Mouse (Mus musculus): ENCODE data around the gene Pla2g6. TPM values are rescaled to one million over a fixed set of nuclear protein-coding genes. Genes with fewer than 3 reads are reported as not detected.

The Pla2g6 gene
- polyA plus RNA-seq, 1 experiment from 2014 or later: 11.6 TPM

DNA sequence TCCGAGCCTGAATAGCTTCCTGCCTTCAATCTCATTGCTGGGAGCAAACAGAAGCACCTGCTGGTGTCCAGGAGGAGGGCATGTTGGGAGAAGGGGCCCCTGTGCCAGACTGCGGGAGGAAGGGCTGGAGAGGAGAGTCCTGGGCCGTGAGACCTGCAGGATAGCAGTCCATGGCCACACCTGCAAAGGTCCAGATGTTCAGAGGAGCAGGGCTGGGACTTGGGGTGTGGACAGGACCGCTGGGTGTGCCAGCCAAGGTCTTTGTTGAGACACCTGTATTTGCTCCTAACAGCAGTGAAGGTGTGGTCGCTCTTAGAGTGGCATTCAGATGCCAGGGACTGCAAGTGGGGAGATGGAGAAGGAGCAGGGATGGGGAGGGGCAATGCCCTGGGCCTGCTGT, 45.8 kb downstream of the Pla2g6 start:
- H3K4me3 ChIP-seq (ENCODE audit: low read depth, low read length): no peak overlapping the region
- no peak for ATAC-seq (replicated peaks; ENCODE audit: insufficient number of reproducible peaks, low FRiP score, low TSS enrichment)
- H3K4me1 ChIP-seq (ENCODE audit: control insufficient read depth, insufficient read depth, low read length): no peaks in the 10 kb centered on the region
- H3K9ac ChIP-seq (ENCODE audit: low read depth, low read length): no peak overlapping the region
- H3K27me3 ChIP-seq (ENCODE audit: control insufficient read depth, insufficient read depth, low read length): no peaks in the 10 kb centered on the region
- 78% methylated on average over 5 of the region's 5 CpGs for WGBS (ENCODE audit: insufficient replicate concordance)
- no peak overlapping the region for H3K27ac ChIP-seq (ENCODE audit: low read depth, low read length)
- H3K36me3 ChIP-seq (ENCODE audit: control insufficient read depth, insufficient read depth, low read length): no peaks in the 10 kb centered on the region
- H3K4me2 ChIP-seq: no peak overlapping the region
- H3K9me3 ChIP-seq (replicated peaks; ENCODE audit: control insufficient read depth, low read length): no peaks in the 10 kb centered on the region

GRCm38 (mm10) chr15:79281389-79281788, 46.8 kb downstream of the Pla2g6 start:
- no peaks in the 10 kb centered on the region for H3K9me3 ChIP-seq (replicated peaks; ENCODE audit: control insufficient read depth, low read length)
- no peaks in the 10 kb centered on the region for H3K36me3 ChIP-seq (ENCODE audit: control insufficient read depth, insufficient read depth, low read length)
- no peaks in the 10 kb centered on the region for H3K27me3 ChIP-seq (ENCODE audit: control insufficient read depth, insufficient read depth, low read length)
- H3K4me3 ChIP-seq (ENCODE audit: low read depth, low read length): no peak overlapping the region
- H3K4me1 ChIP-seq (ENCODE audit: control insufficient read depth, insufficient read depth, low read length): no peaks in the 10 kb centered on the region
- no peak overlapping the region for H3K9ac ChIP-seq (ENCODE audit: low read depth, low read length)
- no peak overlapping the region for H3K4me2 ChIP-seq
- no peak overlapping the region for H3K27ac ChIP-seq (ENCODE audit: low read depth, low read length)
- 59% methylated on average over 1 of the region's 1 CpGs for WGBS (ENCODE audit: insufficient replicate concordance)
- ATAC-seq (replicated peaks; ENCODE audit: insufficient number of reproducible peaks, low FRiP score, low TSS enrichment): peak; percentile 67; the same call in 1 of the 2 replicates

- H3K4me3 ChIP-seq (ENCODE audit: low read depth, low read length): no peak overlapping the region
- H3K27ac ChIP-seq (ENCODE audit: low read depth, low read length): no peak overlapping the region
- no peaks in the 10 kb centered on the region for H3K27me3 ChIP-seq (ENCODE audit: control insufficient read depth, insufficient read depth, low read length)
- ATAC-seq (replicated peaks; ENCODE audit: insufficient number of reproducible peaks, low FRiP score, low TSS enrichment): no peak
- WGBS (ENCODE audit: insufficient replicate concordance): 54% methylated on average over 5 of the region's 5 CpGs
- H3K36me3 ChIP-seq (ENCODE audit: control insufficient read depth, insufficient read depth, low read length): no peaks in the 10 kb centered on the region
- H3K9ac ChIP-seq (ENCODE audit: low read depth, low read length): no peak overlapping the region
- H3K4me2 ChIP-seq: no peak overlapping the region
- no peaks in the 10 kb centered on the region for H3K4me1 ChIP-seq (ENCODE audit: control insufficient read depth, insufficient read depth, low read length)
- H3K9me3 ChIP-seq (replicated peaks; ENCODE audit: control insufficient read depth, low read length): no peaks in the 10 kb centered on the region
Observed at GRCm38 (mm10) chr15:79280850-79281249, 47.3 kb downstream of the Pla2g6 start.

- Histone ChIP-seq H3K27ac (ENCODE audit: low read depth, low read length) (no peak overlapping the region), H3K36me3 (ENCODE audit: control insufficient read depth, insufficient read depth, low read length) (no peaks in the 10 kb centered on the region), H3K4me2 (no peak overlapping the region), H3K4me1 (ENCODE audit: control insufficient read depth, insufficient read depth, low read length) (no peaks in the 10 kb centered on the region), H3K9me3 (replicated peaks; ENCODE audit: control insufficient read depth, low read length) (no peaks in the 10 kb centered on the region), H3K9ac (ENCODE audit: low read depth, low read length) (no peak overlapping the region), H3K4me3 (ENCODE audit: low read depth, low read length) (no peak overlapping the region), H3K27me3 (ENCODE audit: control insufficient read depth, insufficient read depth, low read length) (no peaks in the 10 kb centered on the region)
- WGBS (ENCODE audit: insufficient replicate concordance): 30% methylated on average over 6 of the region's 6 CpGs
- ATAC-seq (replicated peaks; ENCODE audit: insufficient number of reproducible peaks, low FRiP score, low TSS enrichment): no peak
Observed at GRCm38 (mm10) chr15:79280209-79280608, 48.0 kb downstream of the Pla2g6 start.

- Histone ChIP-seq H3K4me1 (ENCODE audit: control insufficient read depth, insufficient read depth, low read length) (no peaks in the 10 kb centered on the region), H3K27me3 (ENCODE audit: control insufficient read depth, insufficient read depth, low read length) (peaks cover 4% of the 10 kb centered on the region; the same call in 1 of the 2 replicates), H3K27ac (ENCODE audit: low read depth, low read length) (no peak overlapping the region), H3K36me3 (ENCODE audit: control insufficient read depth, insufficient read depth, low read length) (no peaks in the 10 kb centered on the region), H3K4me3 (ENCODE audit: low read depth, low read length) (no peak overlapping the region), H3K9me3 (replicated peaks; ENCODE audit: control insufficient read depth, low read length) (no peaks in the 10 kb centered on the region), H3K4me2 (no peak overlapping the region), H3K9ac (ENCODE audit: low read depth, low read length) (no peak overlapping the region)
- no peak for ATAC-seq (replicated peaks; ENCODE audit: insufficient number of reproducible peaks, low FRiP score, low TSS enrichment)
- WGBS (ENCODE audit: insufficient replicate concordance): 63% methylated on average over 10 of the region's 10 CpGs
Observed at GRCm38 (mm10) chr15:79277728-79278127, 50.5 kb downstream of the Pla2g6 start.

DNA sequence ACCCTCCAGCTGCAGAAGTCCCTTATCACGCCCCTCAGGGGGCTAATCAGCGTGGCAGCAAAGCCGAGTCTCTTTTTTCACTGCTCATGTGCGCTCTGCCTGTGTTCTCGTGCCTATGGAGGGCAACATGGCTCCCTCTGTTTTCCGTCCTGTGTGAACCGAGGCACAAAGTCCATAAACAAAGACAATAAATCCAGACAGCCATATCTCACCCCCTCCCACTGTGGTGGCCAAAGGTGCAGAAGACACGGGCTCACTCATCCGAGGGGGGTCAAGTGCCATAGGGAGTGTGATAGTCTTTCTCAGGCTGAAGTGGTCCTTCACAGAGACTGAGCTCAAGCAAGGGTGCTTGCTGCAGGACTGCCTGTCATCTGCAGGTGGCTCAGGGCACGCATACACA, 55.2 kb downstream of the Pla2g6 start:
- H3K4me1 ChIP-seq (ENCODE audit: control insufficient read depth, insufficient read depth, low read length): peaks cover 8% of the 10 kb centered on the region
- no peak for ATAC-seq (replicated peaks; ENCODE audit: insufficient number of reproducible peaks, low FRiP score, low TSS enrichment)

DNA sequence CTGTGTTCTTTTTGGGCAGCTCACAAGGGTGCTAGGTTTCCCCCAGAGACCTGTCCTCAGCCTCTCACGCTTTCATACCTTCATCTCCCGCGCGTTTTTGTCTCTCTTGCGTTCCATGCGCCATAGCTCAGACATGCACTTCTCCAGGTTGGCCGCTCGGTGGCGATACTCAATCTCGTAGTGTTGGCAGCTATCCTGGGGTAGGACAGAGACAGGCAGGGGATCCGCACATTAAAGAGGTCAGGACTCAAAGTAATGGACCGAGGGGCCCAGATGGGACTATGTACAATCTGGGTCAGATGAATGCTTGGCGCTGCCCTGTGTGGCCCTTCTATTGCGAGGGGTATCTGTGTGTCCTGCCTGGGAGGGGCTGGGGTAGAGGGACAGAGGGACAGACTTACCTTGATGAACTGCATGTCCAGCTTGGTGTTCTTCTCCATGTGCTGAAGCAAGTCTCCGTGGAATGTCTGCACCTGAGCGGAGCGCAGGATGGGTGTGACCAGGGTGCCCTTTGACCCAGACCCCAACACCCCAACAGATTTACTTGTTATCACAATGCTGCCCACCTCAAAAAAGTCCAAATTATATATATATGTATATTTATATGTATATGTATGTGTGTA, 57.0 kb downstream of the Pla2g6 start:
- WGBS (ENCODE audit: insufficient replicate concordance): 14% methylated on average over 17 of the region's 17 CpGs
- no peak; the same call in 1 of the 2 replicates for ATAC-seq (replicated peaks; ENCODE audit: insufficient number of reproducible peaks, low FRiP score, low TSS enrichment)
- Histone ChIP-seq H3K27me3 (ENCODE audit: control insufficient read depth, insufficient read depth, low read length) (peaks cover 8% of the 10 kb centered on the region; the same call in 1 of the 2 replicates), H3K36me3 (ENCODE audit: control insufficient read depth, insufficient read depth, low read length) (no peaks in the 10 kb centered on the region), H3K4me2 (peak overlapping the region; percentile 68), H3K9me3 (replicated peaks; ENCODE audit: control insufficient read depth, low read length) (no peaks in the 10 kb centered on the region), H3K4me3 (ENCODE audit: low read depth, low read length) (peak overlapping the region; percentile 34), H3K4me1 (ENCODE audit: control insufficient read depth, insufficient read depth, low read length) (peaks cover 8% of the 10 kb centered on the region), H3K27ac (ENCODE audit: low read depth, low read length) (no peak overlapping the region), H3K9ac (ENCODE audit: low read depth, low read length) (no peak overlapping the region; the same call in 1 of the 2 replicates)

More for the DNA sequence above, 55.2 kb downstream of the Pla2g6 start:
- Histone ChIP-seq H3K4me3 (ENCODE audit: low read depth, low read length) (no peak overlapping the region), H3K9ac (ENCODE audit: low read depth, low read length) (no peak overlapping the region), H3K36me3 (ENCODE audit: control insufficient read depth, insufficient read depth, low read length) (no peaks in the 10 kb centered on the region), H3K4me2 (no peak overlapping the region), H3K27ac (ENCODE audit: low read depth, low read length) (no peak overlapping the region), H3K27me3 (ENCODE audit: control insufficient read depth, insufficient read depth, low read length) (peaks cover 8% of the 10 kb centered on the region; the same call in 1 of the 2 replicates), H3K9me3 (replicated peaks; ENCODE audit: control insufficient read depth, low read length) (no peaks in the 10 kb centered on the region)
- 43% methylated on average over 10 of the region's 10 CpGs for WGBS (ENCODE audit: insufficient replicate concordance)

DNA sequence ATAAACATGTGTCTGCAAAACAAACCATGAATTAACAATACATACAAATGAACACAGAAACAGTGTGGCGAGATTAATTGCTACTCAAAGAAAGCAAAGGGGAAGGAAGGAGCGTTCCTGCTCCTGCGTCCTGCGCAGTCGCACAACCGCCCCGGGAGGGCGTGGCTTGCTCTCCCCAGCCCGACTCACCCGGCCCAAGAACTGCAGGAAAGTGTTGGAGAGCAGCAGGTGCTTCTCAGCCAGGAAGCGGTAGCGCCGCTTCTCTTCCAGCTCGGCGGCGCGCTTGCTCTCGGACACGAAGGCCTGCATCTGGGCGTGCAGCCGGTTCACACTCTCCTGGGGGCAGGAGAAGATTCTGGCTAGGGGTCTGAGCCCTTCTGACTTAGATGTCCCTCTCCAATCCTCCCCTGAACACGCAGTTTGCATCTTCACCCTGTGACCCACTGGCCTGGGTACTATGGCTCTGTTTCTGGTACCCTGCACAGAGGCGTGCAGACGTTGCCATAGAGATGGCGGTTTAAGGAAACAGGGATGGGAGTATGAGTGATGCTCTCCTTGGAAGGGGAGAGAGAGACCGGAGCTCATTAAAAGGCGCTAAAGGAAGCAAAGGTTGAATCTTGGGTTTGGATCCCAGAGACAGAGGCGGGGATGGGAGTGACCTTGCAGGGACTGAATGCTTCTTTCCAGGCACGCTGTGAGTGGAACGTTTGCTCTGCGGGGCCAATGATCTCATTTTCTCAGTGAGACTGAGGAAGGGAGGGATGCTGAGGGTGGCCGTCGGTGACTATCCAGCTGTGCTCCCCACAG, 57.7 kb downstream of the Pla2g6 start:
- Histone ChIP-seq H3K36me3 (ENCODE audit: control insufficient read depth, insufficient read depth, low read length) (no peaks in the 10 kb centered on the region), H3K27ac (ENCODE audit: low read depth, low read length) (no peak overlapping the region), H3K9ac (ENCODE audit: low read depth, low read length) (peak overlapping the region; percentile 40; the same call in 1 of the 2 replicates), H3K4me3 (ENCODE audit: low read depth, low read length) (peak overlapping the region; percentile 34), H3K9me3 (replicated peaks; ENCODE audit: control insufficient read depth, low read length) (no peaks in the 10 kb centered on the region), H3K4me1 (ENCODE audit: control insufficient read depth, insufficient read depth, low read length) (peaks cover 8% of the 10 kb centered on the region), H3K27me3 (ENCODE audit: control insufficient read depth, insufficient read depth, low read length) (peaks cover 11% of the 10 kb centered on the region), H3K4me2 (peak overlapping the region; percentile 68)
- no peak for ATAC-seq (replicated peaks; ENCODE audit: insufficient number of reproducible peaks, low FRiP score, low TSS enrichment)
- 3% methylated on average over 33 of the region's 33 CpGs for WGBS (ENCODE audit: insufficient replicate concordance)

Measured in heart, embryonic 11.5 days (tissue).